Mouse (Mus musculus) spleen, adult 2 months (tissue): Measurements from ENCODE around the gene Scn3b.

Experiments used
- CTCF ChIP-seq: fragments of 200-500 bp; IDR thresholded peaks from 2 replicates; pipeline ENCODE4 v1.5.1; 2011; ENCODE audit warnings: mild to moderate bottlenecking, inconsistent platforms; ENCODE audit not compliant: insufficient read depth, insufficient read length, insufficient replicate concordance; ENCODE audit errors: extremely low read depth
- POLR2A ChIP-seq: fragments of 200-500 bp; IDR thresholded peaks from 2 replicates; pipeline ENCODE4 v1.6.1; 2011; ENCODE audit warnings: low read depth, low read length, inconsistent platforms

DNA sequence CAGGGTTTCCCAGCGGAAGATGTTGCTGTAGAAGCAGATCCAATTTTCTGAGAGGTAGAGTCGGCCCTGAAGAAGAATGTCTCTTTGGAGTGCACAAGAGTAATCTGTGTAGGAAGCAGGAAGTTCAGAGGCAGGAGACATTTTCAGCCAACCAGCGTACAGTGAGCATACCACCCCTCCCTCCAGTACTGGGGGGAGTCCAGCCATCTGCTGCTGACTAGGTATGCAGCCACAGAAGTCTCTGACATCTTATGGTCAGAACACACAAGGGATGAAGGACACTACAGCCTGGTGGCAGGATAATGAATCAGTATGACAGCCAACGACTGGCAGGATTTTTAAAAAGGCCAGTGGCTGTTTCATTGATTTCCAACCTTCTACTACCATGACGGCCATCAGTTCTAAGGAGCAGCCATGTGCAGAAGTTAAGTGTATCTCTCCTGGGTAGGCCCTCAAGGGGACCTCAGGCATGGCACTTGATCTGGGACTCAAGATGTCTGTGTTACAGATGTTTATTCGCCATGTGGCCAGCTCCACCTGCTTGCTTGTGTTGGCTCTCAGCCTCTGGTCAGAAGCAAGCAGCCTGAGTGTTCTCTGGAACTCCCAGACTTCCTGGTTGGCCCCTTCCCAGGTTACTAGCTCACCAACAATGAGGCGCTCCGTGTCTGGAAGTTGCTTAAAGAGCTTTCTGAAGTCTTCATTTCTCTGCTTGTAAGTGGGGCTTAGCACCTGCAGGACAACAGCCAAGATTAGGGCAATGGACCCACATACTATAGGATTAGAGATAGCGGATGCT, 48.0 kb downstream of the Scn3b start:
- TF ChIP-seq CTCF: no peak
- TF ChIP-seq POLR2A: no peak
